ENCODE assay signal across 8 mouse cellular contexts in the genomic region with DNA sequence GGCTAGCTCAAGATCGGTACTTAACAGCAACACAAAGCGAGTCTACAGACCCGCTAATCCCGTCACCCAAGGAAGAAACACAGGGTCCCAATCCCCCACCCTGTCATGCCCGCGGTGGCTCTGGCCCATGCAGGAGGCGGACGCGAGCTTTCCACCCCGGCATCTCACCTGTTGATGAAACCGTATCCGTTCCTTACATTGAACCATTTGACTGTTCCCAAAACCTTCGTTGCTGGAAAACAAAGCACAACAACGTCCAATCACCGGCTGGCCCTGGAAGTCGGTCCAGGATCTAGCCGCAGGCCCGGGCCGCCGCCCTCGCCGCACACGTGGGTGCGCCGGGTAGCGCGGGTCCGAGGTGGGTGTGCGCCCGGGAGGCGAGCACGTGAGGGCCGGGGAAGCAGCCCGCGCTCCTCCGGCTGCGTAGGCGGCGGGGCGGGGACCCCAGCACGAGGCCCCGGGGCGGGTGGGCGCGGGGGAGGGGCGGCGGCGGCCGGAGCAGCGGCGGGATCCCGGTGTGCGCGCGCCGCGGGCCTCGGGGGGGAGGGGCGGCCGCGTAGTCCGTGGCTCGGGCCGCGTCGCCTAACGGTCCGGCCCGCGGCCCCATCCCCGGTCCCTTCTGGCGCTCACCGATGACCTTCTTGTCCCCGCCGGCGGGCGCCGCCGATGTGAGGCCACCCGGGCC. TPM values are rescaled to one million over a fixed set of nuclear protein-coding genes. Genes with fewer than 3 reads are reported as not detected.
DNase-seq lines count a peak whose midpoint lies in the region; ATAC-seq and TF ChIP-seq lines count a peak whose summit lies in the region.

No protein-coding gene starts in this region.

- no peak for TF ChIP-seq POLR2A in cerebellum, adult 2 months (IDR thresholded peaks at IDR 0.05; ENCODE audit: borderline replicate concordance, insufficient read depth, low read length)

- peak overlapping the region; percentile 87 for H3K4me3 ChIP-seq in cerebellum, adult 2 months (replicated peaks; ENCODE audit: insufficient read depth, low read depth, low read length)
- H3K4me3 ChIP-seq in intestine, postnatal 0 days (ENCODE audit: low read depth, low read length): peak overlapping the region; percentile 93
- H3K4me3 ChIP-seq in liver, embryonic 12.5 days: peak overlapping the region; percentile 98
- H3K4me3 ChIP-seq in neural tube, embryonic 12.5 days: peak overlapping the region; percentile 100

- H3K4me1 ChIP-seq in cerebellum, adult 2 months (ENCODE audit: control insufficient read depth, insufficient read depth, low read length): no peaks in the 10 kb centered on the region
- H3K4me1 ChIP-seq in intestine, postnatal 0 days (replicated peaks; ENCODE audit: control insufficient read depth, insufficient read depth, low read length): peaks cover 6% of the 10 kb centered on the region; the same call in 1 of the 2 replicates
- H3K4me1 ChIP-seq in liver, embryonic 12.5 days: peaks cover 45% of the 10 kb centered on the region
- peaks cover 26% of the 10 kb centered on the region for H3K4me1 ChIP-seq in neural tube, embryonic 12.5 days

- peak; percentile 39 for ATAC-seq in intestine, postnatal 0 days
- no peak for ATAC-seq in liver, embryonic 12.5 days
- ATAC-seq in neural tube, embryonic 12.5 days (ENCODE audit: low FRiP score, low read depth): peak; percentile 62

- H3K9ac ChIP-seq in intestine, postnatal 0 days (ENCODE audit: low read depth, low read length): peak overlapping the region; percentile 89
- peak overlapping the region; percentile 97 for H3K9ac ChIP-seq in liver, embryonic 12.5 days
- peak overlapping the region; percentile 95 for H3K9ac ChIP-seq in neural tube, embryonic 12.5 days

- under 1% methylated on average over 70 of the region's 80 CpGs for WGBS in cerebellum, adult 2 months
- WGBS in intestine, postnatal 0 days: under 1% methylated on average over 56 of the region's 80 CpGs
- WGBS in liver, embryonic 12.5 days (ENCODE audit: insufficient replicate concordance): under 1% methylated on average over 71 of the region's 80 CpGs
- under 1% methylated on average over 63 of the region's 80 CpGs for WGBS in neural tube, embryonic 12.5 days

- DNase-seq in layer of hippocampus, adult 18-20 months (ENCODE audit: low spot score in 2 of 2): peak; percentile 9 to 12
- no peak for DNase-seq in layer of hippocampus, adult 9-11 months
- peak; percentile 29 to 44 for DNase-seq in cerebellum, adult 2 months
- DNase-seq in frontal cortex, postnatal 36 days (ENCODE audit: low spot score in 2 of 2): peak; percentile 17 to 22
- DNase-seq in thymus, adult 18-20 months: peak; percentile 15 to 23

- no peak overlapping the region for H3K27ac ChIP-seq in cerebellum, adult 2 months (ENCODE audit: insufficient read depth, low read length)
- H3K27ac ChIP-seq in intestine, postnatal 0 days (ENCODE audit: low read depth, low read length): peak overlapping the region; percentile 87
- peak overlapping the region; percentile 88 for H3K27ac ChIP-seq in liver, embryonic 12.5 days
- H3K27ac ChIP-seq in neural tube, embryonic 12.5 days: peak overlapping the region; percentile 84

- no peak for TF ChIP-seq CTCF in cerebellum, adult 2 months (IDR thresholded peaks at IDR 0.05; ENCODE audit: borderline replicate concordance, insufficient read depth, low read depth, low read length)
- no peak for TF ChIP-seq CTCF in intestine, postnatal 0 days (IDR thresholded peaks at IDR 0.05; ENCODE audit: low read depth)

- no peaks in the 10 kb centered on the region for H3K27me3 ChIP-seq in cerebellum, adult 2 months (ENCODE audit: control insufficient read depth, insufficient read depth, low read length)
- no peaks in the 10 kb centered on the region for H3K27me3 ChIP-seq in intestine, postnatal 0 days (replicated peaks; ENCODE audit: control insufficient read depth, insufficient read depth, low read length)
- no peaks in the 10 kb centered on the region for H3K27me3 ChIP-seq in liver, embryonic 12.5 days (replicated peaks)
- no peaks in the 10 kb centered on the region for H3K27me3 ChIP-seq in neural tube, embryonic 12.5 days (replicated peaks)

- no peaks in the 10 kb centered on the region; the same call in 1 of the 2 replicates for H3K36me3 ChIP-seq in intestine, postnatal 0 days (ENCODE audit: control insufficient read depth, insufficient read depth)
- H3K36me3 ChIP-seq in liver, embryonic 12.5 days: peaks cover 37% of the 10 kb centered on the region
- peaks cover 9% of the 10 kb centered on the region; the same call in 1 of the 2 replicates for H3K36me3 ChIP-seq in neural tube, embryonic 12.5 days

- H3K4me2 ChIP-seq in intestine, postnatal 0 days (replicated peaks; ENCODE audit: low read depth): peak overlapping the region; percentile 90
- peak overlapping the region; percentile 97 for H3K4me2 ChIP-seq in liver, embryonic 12.5 days
- peak overlapping the region; percentile 66 for H3K4me2 ChIP-seq in neural tube, embryonic 12.5 days (replicated peaks)

- no peaks in the 10 kb centered on the region for H3K9me3 ChIP-seq in intestine, postnatal 0 days (ENCODE audit: control insufficient read depth)
- H3K9me3 ChIP-seq in liver, embryonic 12.5 days (replicated peaks): no peaks in the 10 kb centered on the region
- no peaks in the 10 kb centered on the region for H3K9me3 ChIP-seq in neural tube, embryonic 12.5 days

RNA-seq across cellular contexts. Expression of a gene that starts 0.7 kb away (rescaled TPM):
- 100 to 1,000 TPM; 242 to 255 TPM for total RNA-seq in layer of hippocampus, adult 18-20 months (2021)
- polyA plus RNA-seq in cerebellum, adult 2 months (2012; rRNA removed): 182 and 189 TPM in 2 replicates
- polyA plus RNA-seq in intestine, postnatal 0 days (2015; fragmentation: Nextera tagmentation; extraction: Ambion mirVana): 530 and 553 TPM in 2 replicates
- polyA plus RNA-seq in liver, embryonic 12.5 days (2016; fragmentation: Nextera tagmentation; extraction: Ambion mirVana): 699 and 700 TPM in 2 replicates
- 1,187 and 1,308 TPM in 2 replicates for polyA plus RNA-seq in neural tube, embryonic 12.5 days (2016; fragmentation: Nextera tagmentation; extraction: Ambion mirVana)

RNA-seq across cellular contexts. Expression of a gene that starts 26.6 kb away (rescaled TPM):
- 10 to 100 TPM; 13.0 to 16.3 TPM for total RNA-seq in layer of hippocampus, adult 18-20 months (2021)
- 26.3 and 26.5 TPM in 2 replicates for polyA plus RNA-seq in cerebellum, adult 2 months (2012; rRNA removed)
- 40.9 and 47.9 TPM in 2 replicates for polyA plus RNA-seq in intestine, postnatal 0 days (2015; fragmentation: Nextera tagmentation; extraction: Ambion mirVana)
- polyA plus RNA-seq in liver, embryonic 12.5 days (2016; fragmentation: Nextera tagmentation; extraction: Ambion mirVana): 88.1 and 93.4 TPM in 2 replicates
- 83.8 and 96.8 TPM in 2 replicates for polyA plus RNA-seq in neural tube, embryonic 12.5 days (2016; fragmentation: Nextera tagmentation; extraction: Ambion mirVana)

RNA-seq across cellular contexts. Expression of a gene that starts 38.5 kb away (rescaled TPM):
- total RNA-seq in layer of hippocampus, adult 18-20 months (2021): under 1 TPM; 0.13 to 0.40 TPM
- 0.20 and 0.32 TPM in 2 replicates for polyA plus RNA-seq in cerebellum, adult 2 months (2012; rRNA removed)
- 12.8 and 13.5 TPM in 2 replicates for polyA plus RNA-seq in intestine, postnatal 0 days (2015; fragmentation: Nextera tagmentation; extraction: Ambion mirVana)
- polyA plus RNA-seq in liver, embryonic 12.5 days (2016; fragmentation: Nextera tagmentation; extraction: Ambion mirVana): not detected in 2 replicates
- polyA plus RNA-seq in neural tube, embryonic 12.5 days (2016; fragmentation: Nextera tagmentation; extraction: Ambion mirVana): 0.08 and 0.22 TPM in 2 replicates

Comparison
In these comparisons a context has a peak if more than half of its experiments do, and no peak if none do; other contexts are left out.
1. RNA of a gene that starts 38.5 kb away (polyA plus RNA-seq): 12.8 to 13.5 TPM in intestine, postnatal 0 days; 0.08 to 0.22 TPM in neural tube, embryonic 12.5 days, 0.20 to 0.32 TPM in cerebellum, adult 2 months and not detected in liver, embryonic 12.5 days; every median in the first group is over 10 times any median in the second.
2. Peak in every context shown above with its lines, with median percentiles within 50 percentile points of each other: H3K4me3 ChIP-seq, H3K4me2 ChIP-seq and H3K9ac ChIP-seq.